Mouse (Mus musculus) heart, adult 2 months (tissue): Measurements from ENCODE around the gene Gm10130.
"Not testable (repeated sequence)": the region's sequence is repeated elsewhere in the genome, so short reads cannot be mapped to it uniquely, and the experiment has no call there.

Experiments used
- CTCF ChIP-seq: fragments of 200-600 bp; IDR thresholded peaks from 2 replicates; pipeline ENCODE4 v1.8.1; 2022; ENCODE audit warnings: antibody characterized with exemption, mild to moderate bottlenecking, moderate library complexity
- EP300 ChIP-seq: fragments of 200-500 bp; IDR thresholded peaks from 2 replicates; pipeline ENCODE4 v1.6.1; 2011; ENCODE audit warnings: low read depth, low read length, control low read depth; ENCODE audit not compliant: insufficient read depth
- POLR2A ChIP-seq: fragments of 200-500 bp; IDR thresholded peaks from 2 replicates; pipeline ENCODE4 v1.6.1; 2011; ENCODE audit warnings: mild to moderate bottlenecking, low read depth, low read length, control low read depth; ENCODE audit not compliant: insufficient read depth

GRCm38 (mm10) chr2:150310952-150311884, 12.3 kb upstream of the Gm10130 start:
- TF ChIP-seq CTCF, EP300: not testable (repeated sequence)
- TF ChIP-seq POLR2A, result peak; percentile 54
